9 mouse cellular contexts compared by ENCODE assay signal in the genomic region with DNA sequence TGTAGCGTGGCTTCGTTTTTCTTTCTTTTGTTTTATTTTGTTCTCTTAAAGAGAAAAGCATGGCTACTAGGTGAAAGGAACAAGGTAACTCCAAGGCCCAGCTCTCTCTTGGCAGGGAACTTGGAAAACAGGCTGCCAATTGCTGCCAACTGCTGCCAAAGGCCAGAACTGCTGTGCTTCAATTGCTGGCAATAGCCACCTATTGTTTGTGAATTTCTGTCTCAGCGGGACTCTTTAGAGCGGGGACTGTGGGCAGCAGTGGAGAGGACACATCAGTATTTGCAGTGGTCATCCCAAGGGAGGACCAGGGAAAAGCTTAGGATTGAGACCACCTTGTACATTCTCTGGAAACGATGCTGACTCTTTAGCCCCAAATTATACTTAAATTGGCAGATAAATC.
DNase-seq lines count a peak whose midpoint lies in the region; ATAC-seq lines count a peak whose summit lies in the region.
"Had no signal": no experiment of that assay in that cellular context is flagged by ENCODE, and none has a peak within 500 bp of the region (broad histone marks: within the 10 kb centered on the region; RNA-seq: fewer than 3 reads in every experiment).

No protein-coding gene starts in this region.

- no peaks in the 10 kb centered on the region for H3K27me3 ChIP-seq in heart, embryonic 10.5 days (ENCODE audit: insufficient read depth, poor library complexity, severe bottlenecking)
- H3K27me3 ChIP-seq: limb, embryonic 15.5 days had no signal

- ATAC-seq in megakaryocyte-erythroid progenitor cell, adult 5-6 weeks (replicated peaks; ENCODE audit: low FRiP score, low TSS enrichment, poor library complexity, severe bottlenecking), result no peak

- H3K4me3 ChIP-seq in heart, embryonic 10.5 days, result no peak overlapping the region
- H3K4me3 ChIP-seq: limb, embryonic 15.5 days had no signal

- H3K27ac ChIP-seq in heart, embryonic 10.5 days, result no peak overlapping the region
- H3K27ac ChIP-seq: limb, embryonic 15.5 days had no signal

- H3K9me3 ChIP-seq in heart, embryonic 10.5 days, result no peaks in the 10 kb centered on the region
- H3K9me3 ChIP-seq: limb, embryonic 15.5 days had no signal

- intact Hi-C loops in gastrocnemius, postnatal 14 days (cut with DNase I; ENCODE audit: low total_unique reads), result no loop called here

- H3K36me3 ChIP-seq in heart, embryonic 10.5 days, result no peaks in the 10 kb centered on the region
- H3K36me3 ChIP-seq: limb, embryonic 15.5 days had no signal

- peak; percentile 94 for DNase-seq in heart, adult 11 months
- no peak for DNase-seq in heart, embryonic 10.5 days (ENCODE audit: low spot score)
- peak; percentile 40 for DNase-seq in ovary, adult 18-20 months (ENCODE audit: low spot score)
- no peak for DNase-seq in ovary, postnatal 10 days (ENCODE audit: low spot score)
- DNase-seq in gastrocnemius, postnatal 14 days, result peak; percentile 14
- peak; percentile 35 to 38 for DNase-seq in layer of hippocampus, postnatal 36 days
- DNase-seq in embryo, embryonic 9.5 days (ENCODE audit: extremely low spot score), result no peak

- H3K4me1 ChIP-seq in heart, embryonic 10.5 days, result no peaks in the 10 kb centered on the region

- WGBS in heart, embryonic 10.5 days, result 71% methylated on average over 5 of the region's 5 CpGs

Comparison
In these comparisons a context has a peak if more than half of its experiments do, and no peak if none do; other contexts are left out.
1. DNase-seq: peak in heart, adult 11 months (single experiment), ovary, adult 18-20 months (single experiment), gastrocnemius, postnatal 14 days (single experiment) and layer of hippocampus, postnatal 36 days (2 of 2); none in heart, embryonic 10.5 days (single experiment), ovary, postnatal 10 days (single experiment) and embryo, embryonic 9.5 days (single experiment).